Mouse (Mus musculus) G1E-ER4 (cell line): ENCODE results near the gene Gm42517. TPM values are rescaled to one million over a fixed set of nuclear protein-coding genes. Genes with fewer than 3 reads are reported as not detected.

Experiments used
- GATA1 ChIP-seq: IDR thresholded peaks from one replicate; pipeline ENCODE4 v1.8.0; 2012; ENCODE audit warnings: low read length, inconsistent platforms
- polyA plus RNA-seq: library from polyadenylated mRNA; stranded (reverse); fragments of >175 nt; gene quantifications from 2 replicates; pipeline ENCODE4 v1.2.3, GENCODE M21; 2012

Gm42517 gene
- polyA plus RNA-seq, 1 experiment, result not detected

DNA sequence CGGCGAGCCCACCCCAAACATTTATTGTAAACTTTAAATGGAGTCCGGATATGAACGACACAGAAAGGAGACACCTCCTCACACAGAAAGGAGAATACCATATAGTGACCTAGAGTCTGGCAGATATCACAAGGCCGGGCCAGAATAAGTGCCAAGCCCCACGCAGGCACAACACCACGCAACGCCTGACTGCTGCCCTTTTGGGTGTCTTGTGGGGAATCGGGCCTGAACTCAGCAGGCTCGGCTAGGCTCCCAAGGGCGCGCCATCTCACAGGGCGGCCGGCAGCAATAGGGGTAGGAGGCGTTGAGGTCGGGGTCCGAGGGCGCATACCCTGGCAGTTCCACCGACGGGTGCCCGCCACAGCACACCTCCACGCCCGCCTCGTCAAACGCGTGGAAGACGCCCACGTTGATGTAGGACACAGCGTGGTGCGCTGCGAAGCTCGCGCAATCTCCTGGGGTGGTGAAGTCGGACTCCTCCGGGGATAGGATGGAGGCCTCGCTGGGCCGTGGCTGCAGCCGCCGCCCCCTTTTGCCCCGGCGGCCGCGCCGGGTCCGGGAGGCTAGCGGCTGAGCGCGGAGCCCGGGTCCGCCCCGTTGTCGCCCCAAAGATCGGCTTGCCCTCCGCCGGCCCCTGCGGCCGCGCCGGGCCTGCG is 1.3 kb downstream of the Gm42517 start:
- TF ChIP-seq GATA1, result no peak

DNA sequence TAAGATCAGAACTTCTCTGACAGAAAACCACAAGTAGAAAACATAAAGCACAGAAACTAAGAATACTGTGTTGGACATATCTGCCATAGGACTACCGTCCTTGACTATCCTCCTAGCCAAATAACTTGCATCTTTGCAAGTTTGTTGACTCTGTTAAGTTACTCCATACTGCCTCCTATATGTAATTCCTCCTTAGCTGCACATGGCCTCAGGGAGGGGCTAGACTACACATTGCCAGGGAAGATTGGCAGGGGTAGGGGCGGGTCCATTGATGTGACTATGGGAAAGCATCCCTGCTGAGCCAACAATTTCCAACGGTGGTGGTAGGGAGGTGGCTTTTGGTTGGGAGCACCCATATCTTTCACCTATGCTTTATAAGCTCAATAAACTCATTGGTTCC is 5.4 kb downstream of the Gm42517 start:
- TF ChIP-seq GATA1, result no peak

DNA sequence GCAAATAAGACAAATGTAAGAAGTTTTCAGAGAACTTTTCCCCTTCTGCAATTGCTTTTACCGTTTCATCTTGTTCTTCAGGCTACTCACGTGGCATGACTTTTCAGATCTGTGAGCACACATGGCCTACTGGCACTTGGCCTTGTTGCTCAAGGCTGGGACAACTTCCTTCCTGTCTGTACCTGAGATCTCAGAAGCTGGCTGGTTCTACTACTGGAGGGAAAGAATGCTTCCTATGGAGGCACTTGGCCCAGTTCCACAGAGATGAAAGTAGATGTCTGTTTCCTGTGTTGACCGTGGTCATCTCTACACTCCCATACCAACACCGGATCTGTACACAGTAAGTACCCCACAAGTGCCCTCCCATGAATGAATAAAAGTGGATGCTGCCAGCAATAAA is 7.5 kb downstream of the Gm42517 start:
- no peak for TF ChIP-seq GATA1

DNA sequence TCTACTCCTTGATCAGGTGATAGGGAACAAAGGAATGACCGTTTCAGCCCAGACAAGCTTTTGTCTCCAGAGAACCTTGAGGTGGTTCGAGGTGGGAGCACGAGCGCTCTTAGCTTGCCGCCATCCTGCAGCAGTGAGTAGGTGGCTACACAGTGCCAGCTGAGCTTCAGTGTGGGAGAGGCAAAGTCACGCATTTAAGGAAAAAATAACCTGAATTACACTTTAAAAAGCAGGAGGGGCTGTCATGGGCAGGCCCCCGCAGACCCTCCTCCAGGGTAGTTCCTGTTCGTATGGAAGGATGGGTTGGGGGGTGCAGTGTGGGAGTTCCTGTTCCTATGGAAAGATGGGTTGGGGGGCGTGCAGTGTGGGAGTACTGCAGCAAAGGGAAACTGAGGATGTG is 8.2 kb downstream of the Gm42517 start:
- no peak for TF ChIP-seq GATA1

DNA sequence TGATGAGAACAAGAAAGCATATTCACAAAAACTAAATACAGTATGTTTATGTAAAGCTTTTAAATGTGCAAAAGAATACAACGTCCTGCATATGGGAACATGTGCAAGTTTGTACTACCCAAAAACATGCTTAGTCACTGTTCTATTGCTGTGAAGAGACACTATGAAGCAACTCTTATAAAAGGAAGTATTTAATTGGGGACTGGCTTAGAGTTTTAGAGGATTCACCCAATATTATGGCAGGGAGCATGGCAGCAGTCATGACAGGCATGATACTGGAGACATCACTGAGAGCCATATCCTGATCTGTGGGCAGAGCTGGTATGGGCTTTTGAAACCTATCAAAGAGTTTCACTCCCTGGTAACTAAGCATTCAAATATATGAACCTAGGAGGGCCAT is 9.9 kb downstream of the Gm42517 start:
- TF ChIP-seq GATA1, result no peak

DNA sequence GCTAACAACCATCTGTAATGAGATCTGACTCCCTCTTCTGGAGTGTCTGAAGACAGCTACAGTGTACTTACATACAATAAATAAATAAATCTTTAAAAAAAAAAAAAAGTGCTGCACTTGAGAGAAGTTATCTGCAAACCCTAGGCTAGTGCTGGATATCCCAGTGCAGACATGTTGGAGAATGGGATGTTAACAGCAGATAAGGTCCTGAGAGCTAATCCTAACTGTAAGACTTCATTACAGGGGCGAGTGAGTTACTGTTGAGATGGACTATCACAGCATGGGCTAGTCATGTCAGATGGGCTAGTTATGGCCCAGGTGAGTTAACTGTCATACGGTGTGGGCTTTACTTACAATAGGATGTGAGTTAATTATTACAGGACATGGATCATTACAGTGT is 13.7 kb downstream of the Gm42517 start:
- no peak for TF ChIP-seq GATA1

DNA sequence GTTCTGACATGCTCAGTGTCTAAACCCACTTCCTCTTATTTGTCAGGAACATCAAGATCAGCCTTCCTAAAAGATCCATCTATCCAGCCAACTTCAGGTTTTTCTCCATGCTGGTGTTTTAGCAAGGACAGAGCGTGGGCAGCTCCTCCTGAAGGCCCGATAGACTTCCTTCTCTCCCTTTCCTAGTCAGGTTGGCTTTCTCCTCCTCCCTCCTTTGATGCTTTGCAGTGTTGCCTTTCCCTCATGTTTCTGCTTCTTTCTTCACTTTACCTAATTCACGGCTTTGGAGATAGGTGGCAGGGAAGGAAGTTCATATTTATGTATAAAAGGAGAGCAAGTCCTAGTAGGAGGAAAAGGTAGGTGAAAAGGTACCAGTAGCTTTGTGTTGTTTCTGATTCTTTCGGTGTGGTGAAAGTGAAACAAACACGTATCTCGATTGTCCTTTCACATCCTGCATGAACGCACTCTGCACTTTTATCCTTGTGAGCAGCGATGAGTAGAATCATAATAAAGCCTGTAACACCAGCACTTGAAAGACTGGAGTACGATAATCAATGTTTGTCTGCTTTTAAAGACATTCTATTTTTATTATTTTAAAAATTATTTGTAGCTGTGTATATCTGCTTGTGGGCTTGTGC is 18.1 kb downstream of the Gm42517 start:
- TF ChIP-seq GATA1, result no peak

DNA sequence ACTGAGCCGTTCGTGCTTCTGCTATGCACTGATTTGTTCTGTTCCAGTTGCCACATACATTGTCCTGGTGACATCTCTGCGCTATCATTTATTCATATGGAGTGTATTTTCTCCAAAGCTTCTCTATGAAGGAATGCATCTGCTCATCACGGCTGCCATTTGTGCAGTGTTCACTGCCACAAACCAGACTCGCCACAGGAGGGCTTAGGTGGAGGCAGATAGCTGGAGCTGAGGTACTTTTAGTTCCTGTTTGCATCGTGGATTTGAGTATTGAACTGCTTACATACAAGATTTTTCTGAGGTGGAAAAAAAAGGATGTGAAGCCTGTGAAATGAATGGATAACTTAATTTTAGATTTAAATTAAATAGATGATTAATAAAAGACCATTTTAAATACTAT is 19.9 kb downstream of the Gm42517 start:
- no peak for TF ChIP-seq GATA1

DNA sequence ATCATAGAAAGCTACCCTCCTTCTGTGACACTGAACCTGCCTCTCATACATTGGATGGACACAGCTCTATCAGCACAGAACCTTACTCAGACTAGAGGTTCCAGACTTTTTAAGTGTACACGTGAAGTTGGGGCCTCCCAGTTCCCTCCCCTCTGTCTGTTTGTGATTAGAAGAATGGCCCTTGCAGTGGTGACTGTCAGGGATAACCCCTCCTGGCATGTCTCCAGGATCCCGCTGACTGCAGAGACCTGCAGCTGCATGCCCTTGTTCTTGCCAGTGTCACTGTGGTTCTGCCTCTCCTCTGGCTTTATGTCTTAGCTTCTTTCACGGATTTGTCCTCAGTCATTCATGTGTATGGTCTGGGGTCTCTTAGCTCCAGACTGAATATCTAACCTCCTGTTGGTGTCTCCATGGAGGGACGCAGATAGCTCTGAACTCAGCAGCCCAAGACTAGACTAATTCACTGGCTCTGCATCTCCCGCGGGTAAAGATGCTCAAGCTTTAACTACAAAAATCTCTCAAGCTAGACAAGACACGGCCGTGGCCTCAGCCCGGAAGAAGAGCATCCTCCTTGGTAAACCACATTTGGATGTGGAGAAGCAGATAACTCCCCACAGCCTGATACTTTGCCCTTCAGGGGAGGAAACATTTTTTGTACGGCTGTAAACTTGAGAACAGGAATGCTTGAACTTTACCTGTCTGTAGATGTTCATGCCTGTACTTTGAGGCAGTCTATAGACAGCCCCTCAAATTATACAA is 22.2 kb downstream of the Gm42517 start:
- no peak for TF ChIP-seq GATA1

DNA sequence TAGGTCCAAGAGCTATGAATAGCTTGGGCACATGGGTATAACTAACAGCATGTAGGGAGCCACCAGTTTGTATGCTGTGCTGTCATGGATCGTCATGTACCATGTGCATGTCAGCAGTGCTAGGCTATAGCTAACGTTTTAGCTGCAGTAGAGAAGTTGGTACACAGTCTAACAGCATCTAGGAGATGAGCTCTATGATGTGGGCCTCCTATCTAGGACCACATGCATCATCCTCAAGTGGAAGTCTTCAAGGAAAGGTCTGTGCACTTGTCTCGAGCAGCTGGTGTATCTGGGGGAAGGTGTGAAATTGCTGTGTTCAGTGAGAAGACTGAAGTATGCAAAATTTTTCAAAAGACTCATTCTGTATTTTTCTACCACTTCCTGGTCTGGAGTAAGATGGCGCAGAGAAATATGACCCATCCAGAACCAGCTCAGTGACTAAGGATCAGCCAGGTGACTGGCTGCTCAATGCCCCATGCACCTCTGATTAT is 24.0 kb downstream of the Gm42517 start:
- no peak for TF ChIP-seq GATA1

DNA sequence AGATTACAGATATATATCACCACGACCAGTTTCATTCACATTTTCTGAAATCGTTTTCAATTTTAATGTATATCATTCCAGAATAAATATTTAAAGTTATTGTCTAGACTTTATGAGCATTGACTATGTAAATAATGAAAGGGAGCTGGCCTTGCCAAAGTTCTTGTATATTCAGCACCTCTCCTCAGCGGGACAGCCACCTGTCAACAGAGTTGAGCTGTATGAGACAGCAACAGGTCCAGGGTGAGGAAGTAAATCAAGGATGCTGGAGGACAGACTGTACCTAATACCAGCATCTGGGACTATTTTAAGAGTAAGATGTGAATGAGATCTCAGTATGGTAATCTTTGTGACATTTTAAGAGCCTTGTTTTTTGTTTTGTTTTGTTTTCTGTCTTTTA is 29.7 kb downstream of the Gm42517 start:
- no peak for TF ChIP-seq GATA1

DNA sequence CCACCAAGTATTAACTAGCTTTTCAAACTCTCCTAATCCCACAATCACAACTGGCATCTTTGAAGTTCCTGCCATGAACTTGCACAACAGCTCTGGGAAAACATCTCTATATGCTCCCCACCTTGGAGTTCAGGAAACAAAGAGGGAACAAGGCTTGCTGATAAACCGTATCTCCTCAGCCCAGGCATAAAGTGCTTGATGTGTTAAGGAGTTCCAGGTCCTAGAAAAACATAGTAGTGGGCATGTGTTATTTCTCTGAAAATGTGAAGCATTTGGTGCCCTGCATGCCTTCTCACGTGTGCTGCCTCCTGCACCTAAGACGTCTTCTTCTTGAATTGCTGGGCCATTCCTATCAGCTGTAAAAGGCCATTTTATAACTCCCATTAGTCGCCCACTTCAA is 30.3 kb downstream of the Gm42517 start:
- no peak for TF ChIP-seq GATA1

DNA sequence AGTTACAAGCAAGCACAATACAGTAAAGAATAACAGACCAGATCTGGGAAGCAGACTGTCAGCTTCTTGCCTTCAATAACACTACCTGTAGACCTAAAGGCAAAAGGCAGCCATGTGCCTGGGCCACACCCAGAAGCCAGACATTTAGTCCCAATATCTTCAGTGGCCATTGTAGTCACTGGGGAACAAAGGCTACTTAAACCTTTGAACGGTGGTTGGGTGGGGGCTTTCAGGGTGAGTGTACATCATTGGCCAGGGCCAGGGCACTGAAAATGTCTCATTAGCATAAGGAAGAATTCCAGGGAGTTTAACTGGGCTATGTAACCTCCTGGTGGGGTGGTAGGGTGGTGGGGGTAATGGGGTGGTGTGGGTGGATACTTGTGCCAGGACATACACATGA is 36.7 kb downstream of the Gm42517 start:
- TF ChIP-seq GATA1, result no peak

Other genes starting within 250 kb of the Gm42517 start
- gene Tmed5, start 235.3 kb downstream of the Gm42517 start, polyA plus RNA-seq, result 58.6 and 85.8 TPM in 2 replicates
- gene Ccdc18, start 235.0 kb downstream of the Gm42517 start, polyA plus RNA-seq, result 0.29 and 0.73 TPM in 2 replicates
- gene Dr1, start 99.0 kb downstream of the Gm42517 start, polyA plus RNA-seq, result 41.2 and 49.1 TPM in 2 replicates
- 1.8 and 1.9 TPM in 2 replicates for gene Pigg, start 55.3 kb downstream of the Gm42517 start, polyA plus RNA-seq
- not detected in 2 replicates for gene Pde6b, start 20.5 kb upstream of the Gm42517 start, polyA plus RNA-seq
- 63.0 and 83.7 TPM in 2 replicates for gene Atp5k, start 66.5 kb upstream of the Gm42517 start, polyA plus RNA-seq
- not detected in 2 replicates for gene Mfsd7a, start 81.0 kb upstream of the Gm42517 start, polyA plus RNA-seq
- 15.1 and 16.4 TPM in 2 replicates for gene Pcgf3, start 93.3 kb upstream of the Gm42517 start, polyA plus RNA-seq
- 0.09 and 0.13 TPM in 2 replicates for gene Cplx1, start 182.1 kb upstream of the Gm42517 start, polyA plus RNA-seq